Mouse (Mus musculus) ES-Bruce4 (cell line): ENCODE measurements around the gene Tmem69. TPM values are rescaled to one million over a fixed set of nuclear protein-coding genes. Genes with fewer than 3 reads are reported as not detected.

ENCODE experiments used
- H3K27ac ChIP-seq: 2 replicates; pipeline ENCODE4 v1.5.1; 2012; ENCODE audit warnings: low read length, inconsistent platforms; ENCODE audit not compliant: insufficient read depth
- H3K27me3 ChIP-seq: 2 replicates; pipeline ENCODE4 v1.6.1; 2012; ENCODE audit warnings: mild to moderate bottlenecking, low read length, inconsistent platforms; ENCODE audit not compliant: control insufficient read depth, poor library complexity, insufficient read depth, severe bottlenecking
- H3K36me3 ChIP-seq: 2 replicates; pipeline ENCODE4 v1.6.1; 2012; ENCODE audit warnings: inconsistent platforms, mild to moderate bottlenecking, low read length, moderate library complexity; ENCODE audit not compliant: control insufficient read depth, poor library complexity, insufficient read depth, severe bottlenecking
- H3K4me1 ChIP-seq: one replicate; pipeline ENCODE4 v1.8.1; 2011; ENCODE audit warnings: low read length; ENCODE audit not compliant: control insufficient read depth, insufficient read depth
- H3K4me3 ChIP-seq: 2 replicates; pipeline ENCODE4 v1.5.1; 2011; ENCODE audit warnings: low read depth, mild to moderate bottlenecking, low read length
- H3K9ac ChIP-seq: 2 replicates; pipeline ENCODE4 v1.6.1; 2012; ENCODE audit warnings: low read depth, mild to moderate bottlenecking, inconsistent platforms; ENCODE audit not compliant: poor library complexity, severe bottlenecking
- H3K9me3 ChIP-seq: replicated peaks from 2 replicates; pipeline ENCODE4 v1.6.1; 2012; ENCODE audit warnings: mild to moderate bottlenecking, low read length, inconsistent platforms; ENCODE audit not compliant: control insufficient read depth, poor library complexity, insufficient read depth, severe bottlenecking
- CTCF ChIP-seq: IDR thresholded peaks from one replicate; pipeline ENCODE4 v1.8.1; 2011; ENCODE audit warnings: low read depth, low read length
- EP300 ChIP-seq: IDR thresholded peaks from 2 replicates; pipeline ENCODE4 v1.6.1; 2011; ENCODE audit warnings: low read depth, low read length; ENCODE audit not compliant: insufficient read depth
- POLR2A ChIP-seq: IDR thresholded peaks from one replicate; pipeline ENCODE4 v1.8.1; 2011; ENCODE audit warnings: low read length; ENCODE audit not compliant: insufficient read depth
- polyA plus RNA-seq: library from polyadenylated mRNA; stranded (reverse); fragments of >200 nt; gene quantifications from 2 replicates; pipeline ENCODE4 v1.2.4, GENCODE M21; 2011; ENCODE audit warnings: low read depth; ENCODE audit not compliant: missing spikeins, insufficient read depth, insufficient read length

The Tmem69 gene
- polyA plus RNA-seq, 1 experiment = 25.3 TPM

DNA sequence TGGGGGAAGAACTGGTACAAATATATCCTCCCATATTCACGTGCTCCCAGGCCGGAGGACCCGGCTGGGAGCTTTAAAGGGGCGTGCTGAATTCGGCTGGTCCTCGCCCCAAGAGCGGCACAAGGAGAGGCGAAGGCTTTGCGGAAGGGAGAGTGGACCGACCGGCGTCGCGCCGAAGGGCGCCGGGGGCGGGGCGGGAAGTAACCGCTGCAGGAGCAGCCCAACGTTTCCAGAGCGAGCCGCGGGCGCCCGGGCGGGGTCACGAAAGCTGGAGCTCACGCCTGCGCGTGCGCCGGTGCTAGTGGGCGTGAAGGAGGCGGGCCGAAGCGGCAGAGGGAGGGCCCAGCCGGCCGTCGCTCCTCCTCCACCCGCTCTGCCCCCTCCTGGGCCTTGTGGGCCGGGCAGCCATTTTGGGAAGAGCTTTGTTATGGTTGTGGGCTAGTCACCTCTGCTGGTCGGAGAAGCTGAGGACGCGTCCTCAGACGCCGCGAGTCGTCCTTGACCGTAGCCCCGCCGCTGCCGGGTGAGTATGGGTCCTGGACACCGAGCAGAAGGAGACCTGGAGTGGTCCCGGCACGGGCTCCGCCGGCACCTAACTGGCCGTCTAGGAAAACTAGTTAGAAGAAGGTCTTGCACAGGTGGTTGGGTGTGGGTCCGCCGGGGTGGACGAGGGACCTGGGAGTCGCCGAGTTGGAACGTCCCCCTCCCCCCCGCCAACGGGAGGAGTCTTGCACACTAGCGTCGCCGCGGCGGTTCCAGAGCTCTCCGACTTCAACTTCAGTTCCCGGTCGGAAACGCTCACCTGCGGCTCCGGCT, 1.8 kb upstream of the Tmem69 start, which contains the start of gene Gpbp1l1:
Gene Gpbp1l1 (plus strand): TSS at position 353 of the 816 bp plus-strand sequence.
- Histone ChIP-seq H3K4me3 (peak within 1 kb of the TSS; percentile 83), H3K27me3 (no peaks in the 10 kb centered on the region), H3K36me3 (peaks cover 16% of the 10 kb centered on the region), H3K27ac (peak within 1 kb of the TSS; percentile 87), H3K9me3 (no peaks in the 10 kb centered on the region), H3K4me1 (no peaks in the 10 kb centered on the region), H3K9ac (peak within 1 kb of the TSS; percentile 84)
- TF ChIP-seq EP300 (0 out of 2 replicates have a peak, but pooled peaks have one; percentile 3), POLR2A (peak; percentile 31), CTCF (no peak)

DNA sequence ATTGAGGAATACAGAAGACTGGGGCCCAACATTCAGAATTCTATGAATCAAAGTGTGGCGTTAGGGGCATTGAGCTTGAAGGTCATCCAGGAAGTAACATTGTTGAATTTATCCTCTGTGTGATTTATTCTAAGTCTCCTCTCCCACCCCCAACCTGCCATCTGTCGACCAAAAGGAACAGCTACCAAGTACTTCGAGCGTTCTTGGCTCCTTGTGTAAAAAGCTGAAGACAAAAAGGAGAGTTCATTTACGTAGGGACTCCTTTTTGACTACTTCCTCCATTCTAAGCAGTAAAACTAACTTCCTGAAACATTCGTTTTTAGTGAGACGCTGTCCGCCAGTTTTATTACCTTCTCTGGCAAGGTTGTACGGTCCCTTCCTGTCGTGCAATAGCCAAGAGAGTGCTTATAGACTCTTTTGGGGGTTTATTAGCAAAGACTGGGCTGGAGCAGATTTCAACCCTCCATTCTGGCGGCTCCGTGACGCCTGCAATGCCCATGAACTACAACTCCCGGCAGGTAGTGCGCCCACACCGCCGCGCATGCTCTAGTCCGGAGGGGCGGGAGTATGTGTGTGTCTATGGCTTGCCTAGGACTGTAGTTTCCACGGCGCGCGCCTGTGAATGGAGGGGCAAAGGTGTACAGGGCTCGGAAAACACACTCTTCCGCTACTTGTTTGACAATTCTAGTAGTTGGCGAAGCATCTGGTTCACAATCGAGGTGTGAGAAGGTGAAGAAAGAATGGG, 997 bp upstream of the Tmem69 start:
- no peak for TF ChIP-seq EP300
- no peak for TF ChIP-seq CTCF
- TF ChIP-seq POLR2A = no peak
- peak overlapping the region; percentile 87 for H3K27ac ChIP-seq
- H3K9ac ChIP-seq = peak overlapping the region; percentile 84
- H3K27me3 ChIP-seq = no peaks in the 10 kb centered on the region
- no peaks in the 10 kb centered on the region for H3K4me1 ChIP-seq
- peaks cover 20% of the 10 kb centered on the region for H3K36me3 ChIP-seq
- H3K9me3 ChIP-seq = no peaks in the 10 kb centered on the region
- peak overlapping the region; percentile 75 for H3K4me3 ChIP-seq

DNA sequence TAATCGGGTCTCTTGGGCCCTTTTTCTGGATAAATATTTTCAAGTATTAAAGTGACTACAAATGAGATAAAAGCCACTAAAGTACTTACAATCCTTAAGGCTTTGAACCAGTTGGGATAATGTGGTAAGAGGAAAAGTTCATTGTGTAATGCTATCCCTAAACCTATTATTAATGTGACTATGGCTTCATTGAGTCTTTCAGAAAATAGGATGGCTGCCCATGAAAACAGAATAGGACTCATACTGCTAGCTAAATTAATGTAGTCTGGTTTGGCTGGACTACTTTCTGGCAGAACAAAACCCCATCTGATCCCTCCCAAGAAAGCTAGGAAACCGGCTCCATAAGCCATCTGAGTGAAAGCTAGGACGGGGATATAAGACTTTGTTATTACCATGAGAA, 2.7 kb downstream of the Tmem69 start:
- TF ChIP-seq POLR2A (no peak), EP300 (no peak), CTCF (no peak)
- Histone ChIP-seq H3K27ac (no peak overlapping the region), H3K9me3 (no peaks in the 10 kb centered on the region), H3K36me3 (peaks cover 20% of the 10 kb centered on the region), H3K4me1 (no peaks in the 10 kb centered on the region), H3K9ac (no peak overlapping the region), H3K27me3 (no peaks in the 10 kb centered on the region), H3K4me3 (no peak overlapping the region)

GRCm38 (mm10) chr4:116550432-116550831, 5.3 kb downstream of the Tmem69 start:
- H3K27me3 ChIP-seq = no peaks in the 10 kb centered on the region

GRCm38 (mm10) chr4:116537737-116538136, 18.0 kb downstream of the Tmem69 start:
- H3K36me3 ChIP-seq = no peaks in the 10 kb centered on the region
- no peaks in the 10 kb centered on the region for H3K9me3 ChIP-seq
- no peak overlapping the region for H3K9ac ChIP-seq
- TF ChIP-seq CTCF (no peak), EP300 (no peak), POLR2A (no peak)
- H3K27ac ChIP-seq = no peak overlapping the region
- H3K4me3 ChIP-seq = no peak overlapping the region
- no peaks in the 10 kb centered on the region for H3K27me3 ChIP-seq
- H3K4me1 ChIP-seq = no peaks in the 10 kb centered on the region

More at GRCm38 (mm10) chr4:116550432-116550831, 5.3 kb downstream of the Tmem69 start:
- no peaks in the 10 kb centered on the region for H3K4me1 ChIP-seq
- H3K9me3 ChIP-seq = no peaks in the 10 kb centered on the region
- H3K9ac ChIP-seq = no peak overlapping the region
- H3K4me3 ChIP-seq = no peak overlapping the region
- no peak for TF ChIP-seq EP300
- TF ChIP-seq POLR2A = no peak
- no peak for TF ChIP-seq CTCF
- no peak overlapping the region for H3K27ac ChIP-seq
- H3K36me3 ChIP-seq = peaks cover 20% of the 10 kb centered on the region
